Mouse (Mus musculus) lung, embryonic 16.5 days (tissue): ENCODE results near the gene Ankrd50. TPM values are rescaled to one million over a fixed set of nuclear protein-coding genes. Genes with fewer than 3 reads are reported as not detected.

ENCODE experiments used
- ATAC-seq: fragments of 200-750 bp; cut with Nextera tagmentation; 2 replicates; pipeline ENCODE4 v1.8.0; 2017; ENCODE audit warnings: low read depth, mild to moderate bottlenecking, moderate library complexity
- H3K27ac ChIP-seq: fragments of 300-500 bp; sonication (generic); 2 replicates; pipeline ENCODE4 v1.5.1; 2014; ENCODE audit warnings: mild to moderate bottlenecking, control low read depth, low read length
- H3K27me3 ChIP-seq: fragments of 300-500 bp; sonication (generic); 2 replicates; pipeline ENCODE4 v1.6.1; 2014; ENCODE audit warnings: low read depth, low read length, mixed read lengths; ENCODE audit not compliant: control insufficient read depth, insufficient read depth
- H3K36me3 ChIP-seq: fragments of 300-500 bp; sonication (generic); 2 replicates; pipeline ENCODE4 v1.6.1; 2014; ENCODE audit warnings: low read length; ENCODE audit not compliant: control insufficient read depth, insufficient read depth
- H3K4me1 ChIP-seq: fragments of 300-500 bp; sonication (generic); replicated peaks from 2 replicates; pipeline ENCODE4 v1.6.1; 2014; ENCODE audit warnings: low read length, mixed read lengths; ENCODE audit not compliant: control insufficient read depth, insufficient read depth
- H3K4me2 ChIP-seq: fragments of 300-500 bp; sonication (generic); 2 replicates; pipeline ENCODE4 v1.6.1; 2014; ENCODE audit warnings: low read depth, low read length, control low read depth
- H3K4me3 ChIP-seq: fragments of 300-500 bp; sonication (generic); 2 replicates; pipeline ENCODE4 v1.5.1; 2014; ENCODE audit warnings: mild to moderate bottlenecking, low read length, control low read depth
- H3K9ac ChIP-seq: fragments of 300-500 bp; sonication (generic); 2 replicates; pipeline ENCODE4 v1.6.1; 2014; ENCODE audit warnings: low read length, control low read depth
- H3K9me3 ChIP-seq: fragments of 300-500 bp; sonication (generic); 2 replicates; pipeline ENCODE4 v1.6.1; 2016; ENCODE audit warnings: low read length; ENCODE audit not compliant: control insufficient read depth
- WGBS: fragments of 180-500 bp; shearing (Covaris S2); extraction: QIAGEN DNeasy Blood & Tissue Kit; methylation state at CpG from one replicate; pipeline ENCODE4 v1.1.7; 2014; 5-methylcytosine and 5-hydroxymethylcytosine counted together
- polyA plus RNA-seq: library from polyadenylated mRNA; unstranded; fragments of >200 nt; fragmentation: Nextera tagmentation; extraction: Ambion mirVana; gene quantifications from 2 replicates; pipeline ENCODE4 v1.2.1, GENCODE M21; 2015

Gene Ankrd50
- polyA plus RNA-seq, result 17.1 and 17.4 TPM in 2 replicates

GRCm38 (mm10) chr3:38484191-38485106 lies at the start of gene Ankrd50:
Gene Ankrd50 (minus strand): TSS chr3:38484844.
- peak within 1 kb of the TSS; percentile 99 for H3K9ac ChIP-seq
- peak within 1 kb of the TSS; percentile 96 for H3K27ac ChIP-seq
- peak; percentile 98 for ATAC-seq
- no peaks in the 10 kb centered on the region for H3K27me3 ChIP-seq
- peaks cover 8% of the 10 kb centered on the region; the same call in 1 of the 2 replicates for H3K36me3 ChIP-seq
- H3K4me1 ChIP-seq, result peaks cover 29% of the 10 kb centered on the region
- no peaks in the 10 kb centered on the region for H3K9me3 ChIP-seq
- under 1% methylated on average over 66 of the region's 81 CpGs for WGBS
- peak within 1 kb of the TSS; percentile 98 for H3K4me3 ChIP-seq
- H3K4me2 ChIP-seq, result peak within 1 kb of the TSS; percentile 83

GRCm38 (mm10) chr3:38534245-38534644 lies 49.6 kb upstream of the Ankrd50 start:
- H3K36me3 ChIP-seq, result no peaks in the 10 kb centered on the region
- 52% methylated on average over 6 of the region's 6 CpGs for WGBS
- no peak overlapping the region for H3K27ac ChIP-seq
- H3K4me3 ChIP-seq, result no peak overlapping the region
- H3K4me2 ChIP-seq, result no peak overlapping the region
- H3K9me3 ChIP-seq, result no peaks in the 10 kb centered on the region
- H3K27me3 ChIP-seq, result no peaks in the 10 kb centered on the region
- no peaks in the 10 kb centered on the region for H3K4me1 ChIP-seq
- ATAC-seq, result no peak
- H3K9ac ChIP-seq, result no peak overlapping the region

- H3K4me3 ChIP-seq, result no peak overlapping the region
- no peaks in the 10 kb centered on the region for H3K4me1 ChIP-seq
- H3K27me3 ChIP-seq, result no peaks in the 10 kb centered on the region
- no peak for ATAC-seq
- 83% methylated on average over 2 of the region's 2 CpGs for WGBS
- no peak overlapping the region for H3K4me2 ChIP-seq
- H3K9ac ChIP-seq, result no peak overlapping the region
- H3K27ac ChIP-seq, result no peak overlapping the region
- no peaks in the 10 kb centered on the region for H3K9me3 ChIP-seq
- no peaks in the 10 kb centered on the region for H3K36me3 ChIP-seq
Measured at GRCm38 (mm10) chr3:38520426-38520825, 35.8 kb upstream of the Ankrd50 start.

GRCm38 (mm10) chr3:38519971-38520370 lies 35.3 kb upstream of the Ankrd50 start:
- H3K9ac ChIP-seq, result no peak overlapping the region
- no peaks in the 10 kb centered on the region for H3K27me3 ChIP-seq
- no peak overlapping the region for H3K27ac ChIP-seq
- no peak overlapping the region for H3K4me2 ChIP-seq
- no peaks in the 10 kb centered on the region for H3K36me3 ChIP-seq
- no peaks in the 10 kb centered on the region for H3K4me1 ChIP-seq
- H3K4me3 ChIP-seq, result no peak overlapping the region
- no peaks in the 10 kb centered on the region for H3K9me3 ChIP-seq
- WGBS, result 77% methylated on average over 3 of the region's 3 CpGs
- ATAC-seq, result no peak

- peak; percentile 54 for ATAC-seq
- 30% methylated on average over 4 of the region's 4 CpGs for WGBS
- Histone ChIP-seq H3K4me3 (no peak overlapping the region), H3K27ac (no peak overlapping the region), H3K4me2 (no peak overlapping the region), H3K9me3 (no peaks in the 10 kb centered on the region), H3K27me3 (no peaks in the 10 kb centered on the region), H3K9ac (no peak overlapping the region), H3K4me1 (no peaks in the 10 kb centered on the region), H3K36me3 (no peaks in the 10 kb centered on the region)
Measured at GRCm38 (mm10) chr3:38503606-38504005, 19.0 kb upstream of the Ankrd50 start.

- Histone ChIP-seq H3K27ac (no peak overlapping the region), H3K4me2 (no peak overlapping the region), H3K4me3 (no peak overlapping the region), H3K4me1 (no peaks in the 10 kb centered on the region), H3K36me3 (no peaks in the 10 kb centered on the region), H3K9ac (no peak overlapping the region), H3K27me3 (no peaks in the 10 kb centered on the region), H3K9me3 (no peaks in the 10 kb centered on the region)
- no peak for ATAC-seq
- 61% methylated on average over 5 of the region's 5 CpGs for WGBS
Measured at GRCm38 (mm10) chr3:38502156-38502555, 17.5 kb upstream of the Ankrd50 start.

- ATAC-seq, result no peak
Measured at GRCm38 (mm10) chr3:38501739-38502138, 17.1 kb upstream of the Ankrd50 start.

GRCm38 (mm10) chr3:38501316-38501715 lies 16.7 kb upstream of the Ankrd50 start:
- no peak overlapping the region for H3K4me3 ChIP-seq
- no peaks in the 10 kb centered on the region for H3K36me3 ChIP-seq
- 71% methylated on average over 5 of the region's 5 CpGs for WGBS
- H3K9me3 ChIP-seq, result no peaks in the 10 kb centered on the region
- H3K27me3 ChIP-seq, result no peaks in the 10 kb centered on the region
- no peak for ATAC-seq
- no peak overlapping the region for H3K27ac ChIP-seq
- H3K9ac ChIP-seq, result no peak overlapping the region
- H3K4me1 ChIP-seq, result no peaks in the 10 kb centered on the region
- no peak overlapping the region for H3K4me2 ChIP-seq

More at GRCm38 (mm10) chr3:38501739-38502138, 17.1 kb upstream of the Ankrd50 start:
- Histone ChIP-seq H3K36me3 (no peaks in the 10 kb centered on the region), H3K9ac (no peak overlapping the region), H3K4me2 (no peak overlapping the region), H3K9me3 (no peaks in the 10 kb centered on the region), H3K27me3 (no peaks in the 10 kb centered on the region), H3K4me1 (no peaks in the 10 kb centered on the region), H3K27ac (no peak overlapping the region), H3K4me3 (no peak overlapping the region)
- 90% methylated on average over 2 of the region's 2 CpGs for WGBS

- Histone ChIP-seq H3K4me1 (no peaks in the 10 kb centered on the region), H3K9me3 (no peaks in the 10 kb centered on the region), H3K27me3 (no peaks in the 10 kb centered on the region), H3K4me3 (no peak overlapping the region), H3K36me3 (no peaks in the 10 kb centered on the region), H3K9ac (no peak overlapping the region), H3K27ac (no peak overlapping the region), H3K4me2 (no peak overlapping the region)
- WGBS, result 98% methylated on average over 3 of the region's 3 CpGs
- ATAC-seq, result no peak
Measured at GRCm38 (mm10) chr3:38498561-38498960, 13.9 kb upstream of the Ankrd50 start.
